Mouse (Mus musculus) myocyte (in vitro differentiated cells): ENCODE measurements around the gene Gpr141. TPM values are rescaled to one million over a fixed set of nuclear protein-coding genes. Genes with fewer than 3 reads are reported as not detected.

Source experiments
- H3K27me3 ChIP-seq: one replicate; pipeline ENCODE4 v1.6.1; 2011; ENCODE audit not compliant: control insufficient read depth, insufficient read depth, insufficient read length
- H3K36me3 ChIP-seq: one replicate; pipeline ENCODE4 v1.6.1; 2011; ENCODE audit not compliant: control insufficient read depth, insufficient read depth
- H3K4me2 ChIP-seq: one replicate; pipeline ENCODE4 v1.6.1; 2011; ENCODE audit warnings: low read depth, control low read depth
- H3K4me3 ChIP-seq: one replicate; pipeline ENCODE4 v1.5.1; 2011; ENCODE audit warnings: mild to moderate bottlenecking, control low read depth, moderate library complexity
- H3K79me2 ChIP-seq: one replicate; pipeline ENCODE4 v1.6.1; 2011; ENCODE audit not compliant: control insufficient read depth, insufficient read depth
- H3ac ChIP-seq: one replicate; pipeline ENCODE4 v1.6.1; 2011; ENCODE audit not compliant: control insufficient read depth, insufficient read length
- CEBPB ChIP-seq: IDR thresholded peaks from 2 replicates; pipeline ENCODE4 v1.6.1; 2011; ENCODE audit warnings: mild to moderate bottlenecking, moderate library complexity; ENCODE audit not compliant: poor library complexity, insufficient read depth, severe bottlenecking
- E2F4 ChIP-seq: IDR thresholded peaks from one replicate; pipeline ENCODE4 v1.6.1; 2011; ENCODE audit warnings: mild to moderate bottlenecking, control low read depth, moderate library complexity; ENCODE audit not compliant: insufficient read depth
- MAX ChIP-seq: IDR thresholded peaks from one replicate; pipeline ENCODE4 v1.6.1; 2011; ENCODE audit warnings: low read depth, mild to moderate bottlenecking, control low read depth
- MYOD1 ChIP-seq, 3 experiments: IDR thresholded peaks; one replicate each; pipeline ENCODE4 v1.6.1; 2011; ENCODE audit warnings: control low read depth in 2 of 3, low read depth in 2 of 3, mild to moderate bottlenecking in 2 of 3, moderate library complexity in 1 of 3; ENCODE audit not compliant: insufficient read length in 2 of 3, control insufficient read depth in 1 of 3
- MYOG ChIP-seq, 3 experiments: IDR thresholded peaks; one replicate each; pipeline ENCODE4 v1.6.1; 2011; ENCODE audit warnings: control low read depth in 2 of 3, low read depth in 2 of 3, mild to moderate bottlenecking in 2 of 3; ENCODE audit not compliant: insufficient read length in 2 of 3, control insufficient read depth in 1 of 3, insufficient read depth in 1 of 3
- POLR2A ChIP-seq: IDR thresholded peaks from one replicate; pipeline ENCODE4 v1.6.1; 2011; ENCODE audit warnings: low read depth, mild to moderate bottlenecking, control low read depth, moderate library complexity; ENCODE audit not compliant: insufficient read length
- POLR2AphosphoS2 ChIP-seq: IDR thresholded peaks from one replicate; pipeline ENCODE4 v1.6.1; 2011; ENCODE audit warnings: low read depth, control low read depth; ENCODE audit not compliant: insufficient read length
- REST ChIP-seq: IDR thresholded peaks from one replicate; pipeline ENCODE4 v1.6.1; 2011; ENCODE audit warnings: mild to moderate bottlenecking, control low read depth, moderate library complexity; ENCODE audit not compliant: insufficient read depth, insufficient read length
- SRF ChIP-seq: IDR thresholded peaks from one replicate; pipeline ENCODE4 v1.6.1; 2011; ENCODE audit warnings: low read depth; ENCODE audit not compliant: control insufficient read depth, insufficient read length
- TCF12 ChIP-seq: IDR thresholded peaks from one replicate; pipeline ENCODE4 v1.6.1; 2011; ENCODE audit warnings: mild to moderate bottlenecking, control low read depth; ENCODE audit not compliant: poor library complexity, insufficient read depth, severe bottlenecking
- TCF3 ChIP-seq: IDR thresholded peaks from one replicate; pipeline ENCODE4 v1.6.1; 2011; ENCODE audit warnings: low read depth, control low read depth; ENCODE audit not compliant: insufficient read length
- USF1 ChIP-seq: IDR thresholded peaks from one replicate; pipeline ENCODE4 v1.6.1; 2011; ENCODE audit warnings: low read depth, mild to moderate bottlenecking, control low read depth, moderate library complexity
- polyA plus RNA-seq: library from polyadenylated mRNA; unstranded; fragments of >200 nt; fragmentation: generic; extraction: Trizol; gene quantifications from one replicate; pipeline ENCODE4 v1.2.1, GENCODE M21; 2012; ENCODE audit warnings: missing spikeins

Gene Gpr141
- polyA plus RNA-seq, 1 experiment: 5.8 TPM

GRCm38 (mm10) chr13:19842707-19843106 is 18.6 kb upstream of the Gpr141 start:
- H3K36me3 ChIP-seq: no peaks in the 10 kb centered on the region
- TF ChIP-seq MYOD1 (IDR thresholded peaks at IDR 0.05; ENCODE audit: control insufficient read depth in 1 of 3, insufficient read length in 2 of 3, low read depth in 2 of 3) (no peak), CEBPB (no peak), E2F4 (no peak), TCF12 (no peak), SRF (no peak), USF1 (no peak), REST (no peak), MYOG (IDR thresholded peaks at IDR 0.05; ENCODE audit: control insufficient read depth in 1 of 3, insufficient read depth in 1 of 3, insufficient read length in 2 of 3, low read depth in 2 of 3) (no peak), MAX (no peak), POLR2A (no peak), TCF3 (no peak), POLR2AphosphoS2 (no peak)

GRCm38 (mm10) chr13:19841615-19842014 is 17.6 kb upstream of the Gpr141 start:
- TF ChIP-seq MYOG (IDR thresholded peaks at IDR 0.05; ENCODE audit: control insufficient read depth in 1 of 3, insufficient read depth in 1 of 3, insufficient read length in 2 of 3, low read depth in 2 of 3) (no peak), POLR2A (no peak), TCF3 (no peak), MAX (no peak), MYOD1 (IDR thresholded peaks at IDR 0.05; ENCODE audit: control insufficient read depth in 1 of 3, insufficient read length in 2 of 3, low read depth in 2 of 3) (no peak), REST (no peak), E2F4 (no peak), USF1 (no peak), SRF (no peak), POLR2AphosphoS2 (no peak), CEBPB (no peak), TCF12 (no peak)
- H3ac ChIP-seq: no peak overlapping the region

More at GRCm38 (mm10) chr13:19842707-19843106, 18.6 kb upstream of the Gpr141 start:
- H3K79me2 ChIP-seq: no peaks in the 10 kb centered on the region
- H3ac ChIP-seq: no peak overlapping the region
- no peak overlapping the region for H3K4me3 ChIP-seq
- H3K27me3 ChIP-seq: no peaks in the 10 kb centered on the region
- H3K4me2 ChIP-seq: no peak overlapping the region

GRCm38 (mm10) chr13:19840206-19840605 is 16.1 kb upstream of the Gpr141 start:
- no peaks in the 10 kb centered on the region for H3K36me3 ChIP-seq
- no peak overlapping the region for H3ac ChIP-seq
- H3K4me2 ChIP-seq: no peak overlapping the region
- TF ChIP-seq USF1 (no peak), TCF3 (no peak), MAX (no peak), REST (no peak), MYOG (IDR thresholded peaks at IDR 0.05; ENCODE audit: control insufficient read depth in 1 of 3, insufficient read depth in 1 of 3, insufficient read length in 2 of 3, low read depth in 2 of 3) (no peak), TCF12 (no peak), CEBPB (no peak), SRF (no peak), POLR2A (no peak), E2F4 (no peak), MYOD1 (IDR thresholded peaks at IDR 0.05; ENCODE audit: control insufficient read depth in 1 of 3, insufficient read length in 2 of 3, low read depth in 2 of 3) (no peak), POLR2AphosphoS2 (no peak)
- H3K27me3 ChIP-seq: no peaks in the 10 kb centered on the region
- H3K4me3 ChIP-seq: no peak overlapping the region
- no peaks in the 10 kb centered on the region for H3K79me2 ChIP-seq

More at GRCm38 (mm10) chr13:19841615-19842014, 17.6 kb upstream of the Gpr141 start:
- Histone ChIP-seq H3K79me2 (no peaks in the 10 kb centered on the region), H3K27me3 (no peaks in the 10 kb centered on the region), H3K36me3 (no peaks in the 10 kb centered on the region), H3K4me2 (no peak overlapping the region), H3K4me3 (no peak overlapping the region)

- H3K79me2 ChIP-seq: no peaks in the 10 kb centered on the region
- no peaks in the 10 kb centered on the region for H3K36me3 ChIP-seq
- H3ac ChIP-seq: no peak overlapping the region
- no peaks in the 10 kb centered on the region for H3K27me3 ChIP-seq
- no peak overlapping the region for H3K4me2 ChIP-seq
- TF ChIP-seq MYOD1 (IDR thresholded peaks at IDR 0.05; ENCODE audit: control insufficient read depth in 1 of 3, insufficient read length in 2 of 3, low read depth in 2 of 3): no peak
- no peak for TF ChIP-seq TCF12
- no peak for TF ChIP-seq CEBPB
- no peak for TF ChIP-seq REST
- TF ChIP-seq SRF: no peak
- TF ChIP-seq MAX: no peak
- TF ChIP-seq E2F4: no peak
- no peak for TF ChIP-seq POLR2A
- TF ChIP-seq MYOG (IDR thresholded peaks at IDR 0.05; ENCODE audit: control insufficient read depth in 1 of 3, insufficient read depth in 1 of 3, insufficient read length in 2 of 3, low read depth in 2 of 3): no peak
- TF ChIP-seq USF1: no peak
- no peak for TF ChIP-seq TCF3
- TF ChIP-seq POLR2AphosphoS2: no peak
- no peak overlapping the region for H3K4me3 ChIP-seq
Observed at GRCm38 (mm10) chr13:19830560-19830959, 6.5 kb upstream of the Gpr141 start.
